Mouse (Mus musculus) brain, embryonic 14.5 days (tissue): ENCODE measurements around the gene 4933428G20Rik.

Source experiments
- CTCF ChIP-seq: fragments of 200-500 bp; IDR thresholded peaks from 2 replicates; pipeline ENCODE4 v1.5.1; 2012; ENCODE audit warnings: inconsistent platforms, mild to moderate bottlenecking, moderate library complexity, borderline replicate concordance; ENCODE audit not compliant: insufficient read depth, insufficient read length; ENCODE audit errors: extremely low read depth
- POLR2A ChIP-seq: fragments of 200-500 bp; IDR thresholded peaks from 2 replicates; pipeline ENCODE4 v1.6.1; 2012; ENCODE audit warnings: mild to moderate bottlenecking, inconsistent platforms, borderline replicate concordance; ENCODE audit not compliant: poor library complexity, insufficient read depth, insufficient read length, severe bottlenecking; ENCODE audit errors: extremely low read depth

- TF ChIP-seq CTCF (no peak), POLR2A (no peak)
Measured at GRCm38 (mm10) chr11:97540604-97541003, 40.5 kb upstream of the 4933428G20Rik start.
